Mouse (Mus musculus): Measurements from ENCODE around the gene Olfr1055.
"Not testable (repeated sequence)": the region's sequence is repeated elsewhere in the genome, so short reads cannot be mapped to it uniquely, and the experiment has no call there.

Gene Olfr1055

GRCm38 (mm10) chr2:86350184-86350583 is at the start of gene Olfr1055:
TSS of gene Olfr1055 (minus strand) at chr2:86350284.
- no peak for DNase-seq (ENCODE audit: low spot score in 2 of 2)

GRCm38 (mm10) chr2:86395114-86395513 is 45.0 kb upstream of the Olfr1055 start:
- no peak for DNase-seq (ENCODE audit: low spot score in 2 of 2)

- DNase-seq (ENCODE audit: low spot score in 2 of 2), result not testable (repeated sequence)
Measured at GRCm38 (mm10) chr2:86388461-86388860, 38.4 kb upstream of the Olfr1055 start, which contains the start of gene Olfr1058. TSS of gene Olfr1058 (minus strand) at chr2:86388561.

GRCm38 (mm10) chr2:86378293-86378692 is 28.2 kb upstream of the Olfr1055 start, which contains the start of gene Olfr1057:
TSS of gene Olfr1057 (minus strand) at chr2:86378393.
- no peak for DNase-seq (ENCODE audit: low spot score in 2 of 2)

- DNase-seq (ENCODE audit: low spot score in 2 of 2), result not testable (repeated sequence)
Measured at GRCm38 (mm10) chr2:86366342-86366741, 16.3 kb upstream of the Olfr1055 start.

GRCm38 (mm10) chr2:86362369-86362768 is 12.3 kb upstream of the Olfr1055 start, which contains the start of gene Olfr1056:
TSS of gene Olfr1056 (minus strand) at chr2:86362469.
- no peak for DNase-seq (ENCODE audit: low spot score in 2 of 2)

GRCm38 (mm10) chr2:86351751-86352150 is 1.7 kb upstream of the Olfr1055 start:
- DNase-seq (ENCODE audit: low spot score in 2 of 2), result not testable (repeated sequence)

GRCm38 (mm10) chr2:86335333-86335732 is 14.8 kb downstream of the Olfr1055 start, which contains the start of gene Olfr1054:
TSS of gene Olfr1054 (minus strand) at chr2:86335433.
- no peak for DNase-seq (ENCODE audit: low spot score in 2 of 2)

GRCm38 (mm10) chr2:86315184-86315583 is 34.9 kb downstream of the Olfr1055 start, which contains the start of gene Olfr1053:
TSS of gene Olfr1053 (minus strand) at chr2:86315284.
- no peak for DNase-seq (ENCODE audit: low spot score in 2 of 2)

All from urinary bladder, postnatal 4 days (tissue).